ENCODE assay signal across 7 mouse cellular contexts in the genomic region with DNA sequence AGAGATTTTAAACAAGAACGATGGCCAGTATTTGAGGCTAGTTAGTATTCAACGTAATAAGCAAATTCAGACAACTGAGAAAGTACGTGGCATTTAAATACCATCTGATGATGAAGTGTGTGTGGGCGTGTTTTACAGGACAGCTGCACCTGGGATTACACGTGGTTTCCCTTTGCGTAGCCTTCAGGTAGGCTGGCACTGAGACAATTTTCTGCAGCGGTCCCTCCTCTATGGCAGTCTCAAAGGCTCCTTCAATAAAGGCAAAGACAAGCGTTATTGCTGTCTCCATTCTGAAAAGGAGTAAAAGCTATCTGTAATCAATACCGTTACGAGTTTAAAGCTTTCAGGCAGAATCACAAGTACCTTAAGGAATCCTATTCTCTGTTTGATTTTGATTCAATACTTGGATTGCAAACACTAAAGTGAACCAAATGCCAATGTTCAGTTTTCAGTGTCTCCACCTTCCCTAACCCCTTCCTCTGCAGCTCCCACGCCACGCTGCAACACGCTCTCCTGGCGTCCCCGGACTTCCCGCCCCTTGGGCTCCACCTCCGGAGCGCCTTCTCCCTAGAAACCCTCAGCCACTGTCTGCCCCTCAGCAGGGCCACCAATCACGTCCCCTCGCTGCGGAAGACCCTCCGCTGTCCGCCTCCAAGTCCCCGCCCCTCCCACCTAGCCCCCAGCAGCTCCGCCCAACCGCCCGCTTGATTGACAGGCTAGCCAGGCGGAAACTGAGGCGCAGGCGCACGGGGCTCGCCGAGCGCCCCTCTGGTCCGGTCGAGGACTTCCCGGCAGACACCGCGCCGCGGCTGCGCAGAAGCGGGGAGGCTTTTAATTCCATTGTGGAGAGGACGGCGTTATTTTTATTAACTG. TPM values are rescaled to one million over a fixed set of nuclear protein-coding genes. Genes with fewer than 3 reads are reported as not detected.
DNase-seq lines count a peak whose midpoint lies in the region; ATAC-seq lines count a peak whose summit lies in the region.

TSS of gene Zfp281 (plus strand) at position 756 of the 873 bp plus-strand sequence.

- no peaks in the 10 kb centered on the region for H3K36me3 ChIP-seq in intestine, embryonic 15.5 days
- peaks cover 38% of the 10 kb centered on the region for H3K36me3 ChIP-seq in midbrain, embryonic 10.5 days

- peak; percentile 99 for ATAC-seq in intestine, embryonic 15.5 days

- DNase-seq in adrenal gland, adult 2 months: peak; percentile 98
- DNase-seq in embryo, embryonic 11.5 days (ENCODE audit: low read depth, low spot score): peak; percentile 98
- DNase-seq in gastrocnemius, postnatal 36 days: peak; percentile 92 to 95
- DNase-seq in left cerebral cortex, postnatal 25 days (ENCODE audit: low spot score in 2 of 2): peak; percentile 95 to 97
- DNase-seq in midbrain, embryonic 10.5 days (ENCODE audit: low spot score): peak; percentile 99
- peak; percentile 96 for DNase-seq in right cerebral cortex, postnatal 4 days

- H3K4me1 ChIP-seq in intestine, embryonic 15.5 days (replicated peaks): peaks cover 19% of the 10 kb centered on the region
- H3K4me1 ChIP-seq in midbrain, embryonic 10.5 days: peaks cover 43% of the 10 kb centered on the region

- 1% methylated on average over 45 of the region's 45 CpGs for WGBS in intestine, embryonic 15.5 days
- 3% methylated on average over 45 of the region's 45 CpGs for WGBS in midbrain, embryonic 10.5 days

- intact Hi-C loops in gastrocnemius, postnatal 36 days (cut with DNase I): loop anchor here (5.0 kb wide), 1 partner anchor 118 kb away; no protein-coding TSS in a partner anchor
- intact Hi-C loops in left cerebral cortex, postnatal 25 days (cut with DNase I): loop anchor here (5.0 kb wide), 3 partner anchors 58 to 103 kb away; no protein-coding TSS in a partner anchor

- H3K9me3 ChIP-seq in intestine, embryonic 15.5 days: no peaks in the 10 kb centered on the region
- H3K9me3 ChIP-seq in midbrain, embryonic 10.5 days (replicated peaks): 0 out of 2 replicates have a peak, but pooled peaks cover 4% of the 10 kb centered on the region

- H3K27ac ChIP-seq in intestine, embryonic 15.5 days: peak within 1 kb of the TSS; percentile 91
- H3K27ac ChIP-seq in midbrain, embryonic 10.5 days (replicated peaks): peak within 1 kb of the TSS; percentile 97

- H3K4me3 ChIP-seq in intestine, embryonic 15.5 days (replicated peaks): peak within 1 kb of the TSS; percentile 87
- peak within 1 kb of the TSS; percentile 97 for H3K4me3 ChIP-seq in midbrain, embryonic 10.5 days

- H3K4me2 ChIP-seq in intestine, embryonic 15.5 days (replicated peaks): peak within 1 kb of the TSS; percentile 87

- H3K9ac ChIP-seq in intestine, embryonic 15.5 days: peak within 1 kb of the TSS; percentile 93

- no peaks in the 10 kb centered on the region for H3K27me3 ChIP-seq in intestine, embryonic 15.5 days (replicated peaks)
- H3K27me3 ChIP-seq in midbrain, embryonic 10.5 days (ENCODE audit: low read depth, poor library complexity, severe bottlenecking): no peaks in the 10 kb centered on the region

RNA-seq across cellular contexts. Expression of gene Zfp281, which starts in this region (rescaled TPM):
- total RNA-seq in adrenal gland, adult 2 months (2021): 10 to 100 TPM; 16.1 to 18.6 TPM
- polyA plus RNA-seq in adrenal gland, adult 2 months (2012; rRNA removed): 2.5 and 3.7 TPM in 2 replicates
- 10 to 100 TPM in 1 of 2 experiments, 1 to 10 TPM in 1; 8.3 to 10.9 TPM for total RNA-seq in gastrocnemius, postnatal 36 days (2021)
- 12.4 and 16.5 TPM in 2 replicates for polyA plus RNA-seq in intestine, embryonic 15.5 days (2015; fragmentation: Nextera tagmentation; extraction: Ambion mirVana)
- total RNA-seq in left cerebral cortex, postnatal 25 days (2021): 10 to 100 TPM; 35.0 to 35.7 TPM
- polyA plus RNA-seq in midbrain, embryonic 10.5 days (2016; fragmentation: Nextera tagmentation; extraction: Ambion mirVana): 28.4 and 29.8 TPM in 2 replicates

Comparison
In these comparisons a context has a peak if more than half of its experiments do, and no peak if none do; other contexts are left out.
1. Peak in every context shown above with its lines: DNase-seq, ATAC-seq, H3K4me3 ChIP-seq and H3K27ac ChIP-seq.